Mouse (Mus musculus) kidney, postnatal 10 days (tissue): ENCODE measurements around the gene Gm42417.
A peak's percentile ranks its signal among the peaks of the same experiment; 100 is the strongest.

Source experiments
- DNase-seq: peaks from one replicate; pipeline ENCODE4 v3.0.0; 2021; ENCODE audit warnings: mixed read lengths

Gm42417 gene

GRCm38 (mm10) chr1:36563197-36563596 lies 24.0 kb upstream of the Gm42417 start:
- no peak for DNase-seq

DNA sequence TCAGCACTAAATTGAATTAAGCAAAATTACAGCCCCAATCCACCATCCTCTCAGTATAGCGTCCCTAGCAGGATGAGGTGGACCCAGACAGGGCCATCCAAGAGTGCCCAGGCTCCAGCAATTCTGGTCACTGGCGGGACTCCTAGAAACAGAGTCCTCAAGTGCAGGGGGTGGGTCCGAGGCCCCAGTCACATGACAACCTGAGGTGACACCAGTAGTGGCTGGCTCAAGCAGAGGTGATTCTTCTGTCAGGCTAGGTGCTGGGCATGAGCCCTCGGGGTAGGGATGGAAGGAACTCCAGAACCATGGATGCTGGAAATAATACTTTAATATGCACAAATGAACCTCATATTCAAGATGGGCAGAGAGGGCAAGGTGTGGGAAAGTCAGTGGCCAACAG lies 23.2 kb upstream of the Gm42417 start:
- DNase-seq = no peak

GRCm38 (mm10) chr1:36560903-36561302 lies 21.7 kb upstream of the Gm42417 start:
- DNase-seq = peak; percentile 76

DNA sequence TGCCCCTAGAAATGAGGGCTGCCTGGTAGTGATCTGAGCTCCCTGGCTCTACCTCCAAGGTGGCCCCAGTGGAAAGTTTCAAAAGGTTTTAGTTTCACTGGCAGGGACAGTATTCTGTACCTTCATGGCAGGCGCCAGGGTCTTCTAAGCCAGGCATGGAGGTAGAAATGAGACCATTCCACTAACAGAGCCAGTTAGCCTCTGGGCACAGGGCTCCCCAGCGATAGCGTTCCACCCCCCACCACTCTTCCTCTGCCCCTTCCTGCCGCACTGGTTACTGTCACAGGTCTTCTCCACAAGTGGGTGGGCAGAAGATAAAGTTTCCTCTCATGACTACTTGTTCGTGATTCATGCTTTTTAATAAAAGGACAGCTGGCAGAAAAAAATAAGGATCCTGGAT lies 20.7 kb upstream of the Gm42417 start:
- DNase-seq = no peak

- peak; percentile 59 for DNase-seq
These were observed 20.0 kb upstream of the Gm42417 start for GRCm38 (mm10) chr1:36559256-36559655.

DNA sequence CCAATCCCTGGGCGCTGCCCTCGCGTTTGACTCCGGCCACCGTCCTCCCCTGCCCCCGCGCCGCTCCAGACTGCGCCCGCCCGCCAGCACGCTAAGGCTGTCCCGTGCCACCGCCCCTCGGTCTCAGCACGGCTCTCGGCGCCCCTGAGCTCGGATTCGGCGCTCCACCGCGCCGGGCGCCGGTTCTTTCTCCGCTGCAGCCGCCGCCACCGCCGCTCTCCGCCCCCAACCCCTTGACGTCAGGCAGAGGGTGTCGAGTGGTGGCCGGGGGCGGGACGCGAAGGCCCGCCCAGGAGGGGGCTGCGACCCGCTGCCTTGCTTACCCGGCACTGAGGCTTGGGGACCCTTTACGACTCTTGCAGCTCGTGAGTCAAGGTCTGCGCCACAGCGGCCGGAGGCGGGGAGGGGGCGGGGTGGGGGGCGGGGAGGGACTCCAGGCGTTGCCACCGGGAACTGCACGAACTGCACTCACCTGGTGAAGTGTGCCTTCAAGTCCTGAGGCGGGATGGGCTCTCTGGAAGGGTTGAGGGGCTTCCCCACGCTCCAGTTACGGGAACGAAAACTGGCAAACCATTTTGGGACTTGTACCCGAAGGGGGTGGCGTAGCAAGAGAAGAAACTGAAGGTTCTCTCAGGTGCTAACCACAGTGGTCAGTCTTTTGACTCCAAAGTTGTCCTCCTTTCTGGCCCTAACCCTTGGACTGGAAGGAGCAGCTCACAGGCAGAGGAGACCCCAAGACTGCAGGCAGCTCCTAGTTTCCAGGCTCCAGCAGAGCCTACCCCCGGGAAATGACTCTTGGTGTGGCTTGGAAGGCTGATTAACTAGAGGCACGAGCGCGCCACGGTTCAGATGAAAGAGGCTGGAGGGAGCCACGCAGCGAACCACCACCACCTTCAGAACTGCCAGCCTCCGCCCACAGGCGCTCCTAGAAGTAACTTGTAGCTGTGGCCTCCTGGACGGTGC lies 19.1 kb upstream of the Gm42417 start, which contains the start of gene Sema4c:
Sema4c (minus strand) TSS at position 319 of the 963 bp plus-strand sequence.
- peak; percentile 92 for DNase-seq

GRCm38 (mm10) chr1:36557457-36558011 lies 18.3 kb upstream of the Gm42417 start:
- peak; percentile 95 for DNase-seq

- peak; percentile 97 for DNase-seq
These were observed 17.6 kb upstream of the Gm42417 start for GRCm38 (mm10) chr1:36556553-36557456.

DNA sequence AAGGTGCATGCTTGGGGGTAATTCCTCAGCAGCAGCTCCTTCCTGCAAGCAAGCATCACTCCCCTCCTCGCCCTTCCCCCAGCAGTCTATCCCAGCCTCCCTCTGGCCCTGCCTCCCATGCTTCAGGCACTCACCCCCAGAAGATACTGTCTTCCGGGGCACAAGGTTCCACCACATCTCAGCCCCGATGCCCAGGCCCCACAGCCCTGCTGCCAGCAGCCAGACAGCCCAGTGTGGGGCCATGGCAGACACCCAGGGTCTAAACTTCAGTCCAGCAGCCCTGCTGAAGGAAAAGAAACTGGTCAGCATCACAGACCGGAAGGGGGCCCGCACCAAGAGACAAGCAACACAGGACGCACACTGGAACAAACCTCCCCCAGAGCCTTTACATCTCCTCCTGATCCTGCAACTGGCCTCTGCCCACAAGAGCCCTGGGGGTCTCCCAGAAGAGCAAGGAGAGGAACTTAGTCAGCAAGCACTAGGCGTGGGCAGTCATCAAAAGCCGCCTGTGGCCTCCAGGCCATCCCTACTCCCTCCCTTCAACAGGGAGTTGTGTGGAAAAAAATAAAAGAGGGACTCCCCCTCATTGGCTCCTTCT lies 16.7 kb upstream of the Gm42417 start:
- DNase-seq = peak; percentile 71

DNA sequence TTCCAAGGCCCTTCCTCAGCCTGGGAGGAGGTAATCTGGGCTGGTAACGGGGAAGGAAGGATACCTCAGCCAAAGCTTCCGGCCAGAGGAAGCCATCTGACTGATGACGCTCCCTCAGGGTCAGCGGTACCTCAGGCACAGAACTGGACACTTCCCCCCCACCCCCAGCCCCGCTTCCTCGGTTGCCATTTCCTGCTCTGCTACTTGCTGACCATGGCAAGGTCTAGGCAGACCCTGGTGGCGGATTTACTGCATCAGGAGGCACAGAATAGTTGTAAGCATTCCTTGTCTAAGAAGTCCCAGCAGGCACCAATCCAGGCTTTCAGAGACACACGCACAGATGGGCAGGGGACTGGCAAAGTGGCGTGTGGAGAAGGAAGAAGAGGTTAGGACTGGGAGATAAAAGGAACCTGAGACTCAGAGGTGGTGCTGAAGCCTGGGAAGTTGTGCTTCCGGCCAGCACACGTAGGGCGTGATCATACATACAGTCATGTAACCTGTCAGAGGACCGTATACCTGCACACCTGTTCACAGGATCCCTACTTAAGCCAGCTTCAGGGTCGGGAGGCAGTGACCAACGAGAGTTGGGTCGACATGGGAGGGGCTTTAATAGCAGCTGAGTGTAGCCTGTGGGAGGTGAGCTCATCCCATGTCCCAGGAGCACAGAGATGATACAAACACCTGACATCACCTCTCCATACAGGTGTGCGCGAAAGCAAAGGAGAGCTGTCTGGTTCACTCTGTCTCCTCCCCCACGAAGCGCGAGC lies 15.6 kb upstream of the Gm42417 start:
- peak; percentile 73 for DNase-seq

GRCm38 (mm10) chr1:36552506-36552905 lies 13.3 kb upstream of the Gm42417 start:
- peak; percentile 17 for DNase-seq

DNA sequence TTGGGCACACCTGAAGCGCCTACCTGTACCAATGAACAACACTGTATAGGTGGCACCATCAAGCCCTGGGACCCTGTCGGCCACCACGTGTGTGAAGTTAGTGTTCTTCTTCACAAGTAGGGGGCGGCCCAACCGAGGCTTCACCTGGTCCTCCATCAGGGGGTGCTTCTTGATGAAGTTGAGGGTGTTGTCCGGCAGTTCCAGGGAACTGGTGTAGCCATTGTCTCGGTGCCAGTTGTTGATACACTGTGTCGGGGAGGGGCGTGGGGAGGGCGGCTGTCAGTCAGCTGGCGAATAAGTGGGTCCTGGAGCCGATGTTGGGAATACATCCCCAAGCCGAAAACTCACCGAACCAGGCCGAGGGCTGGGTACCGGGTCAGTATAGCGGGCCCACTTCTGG lies 12.7 kb upstream of the Gm42417 start:
- DNase-seq = peak; percentile 31

- peak; percentile 23 for DNase-seq
These were observed 11.0 kb upstream of the Gm42417 start for GRCm38 (mm10) chr1:36550075-36550863.

DNA sequence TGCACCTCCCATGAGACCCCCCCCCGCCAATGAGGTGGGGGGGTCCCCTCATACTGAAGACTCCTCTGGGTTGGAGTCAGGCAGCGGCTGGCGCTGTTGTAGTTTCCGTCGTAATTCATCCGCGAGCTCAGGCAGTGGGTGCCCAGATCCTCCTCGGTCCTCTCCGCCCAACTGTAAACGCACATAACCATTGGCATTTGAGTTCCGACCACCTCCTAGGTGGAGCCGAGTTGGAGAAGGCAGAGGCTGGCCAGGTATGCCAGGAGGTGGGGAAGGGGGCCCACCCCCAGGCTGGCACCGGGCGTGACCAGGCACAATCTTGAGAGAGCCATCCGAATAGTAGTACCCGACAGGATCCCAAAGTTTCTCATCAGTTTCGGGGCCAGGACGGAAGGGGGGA lies 10.3 kb upstream of the Gm42417 start:
- peak; percentile 37 for DNase-seq

DNA sequence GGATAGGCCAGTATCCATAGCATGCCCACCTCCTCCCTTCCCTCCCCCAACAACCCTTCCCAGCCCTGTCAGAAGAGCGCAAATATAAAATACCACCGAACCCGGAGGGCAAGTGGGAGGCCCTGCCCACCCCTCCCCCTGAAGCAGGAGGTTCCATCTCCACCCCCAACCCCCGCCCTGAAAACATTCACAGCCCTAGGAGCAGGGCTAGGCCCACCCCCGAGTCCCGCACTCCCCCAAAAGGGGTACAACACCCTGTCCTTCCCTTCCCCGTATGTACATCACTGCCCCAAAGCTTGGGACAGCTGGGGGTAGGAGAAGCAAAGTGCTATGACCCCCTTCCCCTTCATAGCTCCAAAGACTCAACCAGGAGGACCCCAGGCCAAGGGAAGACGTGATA lies 9.5 kb upstream of the Gm42417 start:
- DNase-seq = peak; percentile 19

GRCm38 (mm10) chr1:36547981-36548598 lies 8.9 kb upstream of the Gm42417 start:
- DNase-seq = peak; percentile 85

DNA sequence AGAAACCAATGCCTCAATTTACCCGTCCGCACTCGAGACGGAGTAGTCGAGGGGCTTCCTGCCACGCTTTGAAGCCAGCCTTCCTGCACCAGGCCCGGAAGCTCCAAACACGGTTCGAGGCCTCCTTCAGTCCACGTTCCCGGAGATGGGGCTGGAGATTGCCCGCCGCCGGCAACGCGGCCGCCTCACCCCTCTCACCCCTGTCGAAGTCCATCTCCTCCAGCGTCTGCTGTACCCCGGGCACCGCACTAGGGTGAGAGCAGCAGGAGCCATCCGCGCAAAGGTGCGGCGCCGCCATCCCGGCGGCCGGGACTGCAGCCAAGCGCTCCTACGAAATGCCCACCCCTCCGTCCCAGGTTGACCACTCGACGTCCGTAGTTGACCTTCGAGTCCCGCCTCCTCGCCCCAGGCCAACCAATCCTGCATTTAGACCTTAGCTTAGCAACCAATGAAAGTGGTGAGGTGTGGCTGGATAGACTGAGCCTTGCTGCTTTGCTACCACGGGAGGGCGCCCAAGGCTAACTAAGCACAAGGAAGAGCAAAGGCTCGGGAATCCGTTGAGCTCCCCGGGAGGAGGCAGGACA lies 7.8 kb upstream of the Gm42417 start, which contains the start of gene Ankrd39:
Ankrd39 (minus strand) TSS at position 558 of the 584 bp plus-strand sequence.
- peak; percentile 98 for DNase-seq

DNA sequence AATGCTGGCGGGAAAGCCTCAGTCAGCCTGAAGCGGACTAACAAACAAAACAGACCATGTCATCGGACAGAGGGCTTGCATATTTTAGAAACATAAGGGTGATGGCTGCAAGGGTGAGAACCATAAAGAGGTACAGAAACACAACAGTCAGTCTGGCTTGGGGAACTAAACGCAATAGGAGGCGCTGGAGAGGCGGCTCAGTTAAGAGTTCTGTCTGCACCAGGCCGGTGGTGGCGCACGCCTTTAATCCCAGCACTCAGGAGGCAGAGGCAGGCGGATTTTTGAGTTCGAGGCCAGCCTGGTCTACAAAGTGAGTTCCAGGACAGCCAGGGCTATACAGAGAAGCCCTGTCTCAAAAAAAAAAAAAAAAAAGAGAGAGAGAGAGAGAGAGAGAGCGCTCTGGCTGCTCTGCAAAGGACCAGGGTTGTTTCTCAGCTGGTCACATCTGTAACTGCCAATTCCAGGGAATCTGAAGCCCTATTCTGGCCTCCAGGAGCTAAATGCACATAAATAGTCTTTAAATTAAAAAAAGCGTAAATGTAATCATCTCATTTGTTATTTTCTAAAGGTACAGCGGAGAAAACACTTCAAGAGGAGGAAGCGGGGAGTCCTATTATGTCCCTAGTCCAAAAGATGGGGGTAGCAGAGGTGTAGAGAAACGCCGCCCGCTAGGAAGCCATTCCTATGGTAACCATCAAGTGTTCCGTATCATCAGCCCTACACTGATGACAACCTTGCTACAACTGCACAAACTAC lies 6.8 kb upstream of the Gm42417 start:
- peak; percentile 53 for DNase-seq

GRCm38 (mm10) chr1:36545382-36545781 lies 6.2 kb upstream of the Gm42417 start:
- DNase-seq = no peak
